ENCODE assay signal across 8 mouse cellular contexts in genomic region chr7:126648486-126648885, GRCm38 (mm10). TPM values are rescaled to one million over a fixed set of nuclear protein-coding genes. Genes with fewer than 3 reads are reported as not detected.
DNase-seq lines count a peak whose midpoint lies in the region; ATAC-seq and TF ChIP-seq lines count a peak whose summit lies in the region.

No protein-coding gene starts in this region.

- peaks cover 11% of the 10 kb centered on the region for H3K4me1 ChIP-seq in heart, adult 2 months (ENCODE audit: control insufficient read depth, insufficient read depth, low read length)
- peaks cover 12% of the 10 kb centered on the region for H3K4me1 ChIP-seq in embryonic facial prominence, embryonic 12.5 days
- H3K4me1 ChIP-seq in stomach, embryonic 16.5 days (ENCODE audit: control insufficient read depth, insufficient read depth, low read length), result peaks cover 9% of the 10 kb centered on the region; the same call in 1 of the 2 replicates

- no peak for TF ChIP-seq EP300 in heart, adult 2 months (IDR thresholded peaks at IDR 0.05; ENCODE audit: insufficient read depth, low read depth, low read length)

- H3K4me3 ChIP-seq in heart, adult 2 months, result peak overlapping the region; percentile 91; the same call in 1 of the 2 replicates
- peak overlapping the region; percentile 51; the same call in 1 of the 2 replicates for H3K4me3 ChIP-seq in embryonic facial prominence, embryonic 12.5 days
- H3K4me3 ChIP-seq in stomach, embryonic 16.5 days (replicated peaks; ENCODE audit: low read length), result no peak overlapping the region

- H3K9ac ChIP-seq in heart, adult 2 months (ENCODE audit: low read depth, low read length), result no peak overlapping the region
- H3K9ac ChIP-seq in embryonic facial prominence, embryonic 12.5 days, result no peak overlapping the region
- no peak overlapping the region for H3K9ac ChIP-seq in stomach, embryonic 16.5 days (ENCODE audit: low read length)

- TF ChIP-seq POLR2A in heart, adult 2 months (IDR thresholded peaks at IDR 0.05; ENCODE audit: insufficient read depth, low read depth, low read length), result no peak

- ATAC-seq in embryonic facial prominence, embryonic 12.5 days (ENCODE audit: insufficient number of reproducible peaks, insufficient read depth, low FRiP score, low TSS enrichment), result no peak
- ATAC-seq in stomach, embryonic 16.5 days (ENCODE audit: insufficient read depth, low FRiP score), result no peak

- DNase-seq in heart, adult 2 months, result no peak
- DNase-seq in heart, adult 18-20 months, result no peak
- peak; percentile 29 for DNase-seq in 3T3-L1 (ENCODE audit: low read depth, low spot score)
- DNase-seq in liver, result peak; percentile 29
- no peak for DNase-seq in spleen, adult 18-20 months
- DNase-seq in T-cell, adult 2 months (ENCODE audit: low spot score), result no peak

- no peaks in the 10 kb centered on the region for H3K9me3 ChIP-seq in embryonic facial prominence, embryonic 12.5 days
- H3K9me3 ChIP-seq in stomach, embryonic 16.5 days (replicated peaks; ENCODE audit: control insufficient read depth, low read length), result no peaks in the 10 kb centered on the region

- H3K27me3 ChIP-seq in heart, adult 2 months (ENCODE audit: control insufficient read depth, insufficient read depth, low read length), result no peaks in the 10 kb centered on the region
- no peaks in the 10 kb centered on the region for H3K27me3 ChIP-seq in embryonic facial prominence, embryonic 12.5 days
- no peaks in the 10 kb centered on the region for H3K27me3 ChIP-seq in stomach, embryonic 16.5 days (ENCODE audit: control insufficient read depth, insufficient read depth, low read length)

- no peaks in the 10 kb centered on the region for H3K79me2 ChIP-seq in heart, adult 2 months (replicated peaks; ENCODE audit: control insufficient read depth, insufficient read depth, low read length)

- peak overlapping the region; percentile 89 for H3K27ac ChIP-seq in heart, adult 2 months
- H3K27ac ChIP-seq in embryonic facial prominence, embryonic 12.5 days, result no peak overlapping the region
- no peak overlapping the region for H3K27ac ChIP-seq in stomach, embryonic 16.5 days (ENCODE audit: low read length)

- 66% methylated on average over 4 of the region's 4 CpGs for WGBS in heart, adult 2 months
- 78% methylated on average over 4 of the region's 4 CpGs for WGBS in embryonic facial prominence, embryonic 12.5 days
- 70% methylated on average over 4 of the region's 4 CpGs for WGBS in stomach, embryonic 16.5 days

- H3K4me2 ChIP-seq in embryonic facial prominence, embryonic 12.5 days (replicated peaks), result peak overlapping the region; percentile 80
- H3K4me2 ChIP-seq in stomach, embryonic 16.5 days (ENCODE audit: low read depth, low read length), result peak overlapping the region; percentile 71

- H3K36me3 ChIP-seq in heart, adult 2 months (ENCODE audit: control insufficient read depth, insufficient read depth, low read length), result no peaks in the 10 kb centered on the region; the same call in 1 of the 2 replicates
- no peaks in the 10 kb centered on the region for H3K36me3 ChIP-seq in embryonic facial prominence, embryonic 12.5 days
- no peaks in the 10 kb centered on the region for H3K36me3 ChIP-seq in stomach, embryonic 16.5 days (ENCODE audit: control insufficient read depth, insufficient read depth, low read length)

- intact Hi-C loops in heart, adult 2 months (cut with DNase I), result no loop called here

- TF ChIP-seq CTCF in heart, adult 2 months (IDR thresholded peaks at IDR 0.05), result peak; percentile 54

RNA-seq across cellular contexts. Expression of gene Sgf29, which starts 0.6 kb away (rescaled TPM):
- total RNA-seq in heart, adult 2 months (2021), result 10 to 100 TPM; 21.6 to 23.4 TPM
- 23.7 and 25.5 TPM in 2 replicates for polyA plus RNA-seq in heart, adult 2 months (2012; rRNA removed)
- 10 to 100 TPM; 24.8 to 26.5 TPM for total RNA-seq in heart, adult 18-20 months (2021)
- polyA plus RNA-seq in embryonic facial prominence, embryonic 12.5 days (2016; fragmentation: Nextera tagmentation; extraction: Ambion mirVana), result 43.6 and 48.2 TPM in 2 replicates
- polyA plus RNA-seq in stomach, embryonic 16.5 days (2015; fragmentation: Nextera tagmentation; extraction: Ambion mirVana), result 40.4 and 47.6 TPM in 2 replicates

RNA-seq across cellular contexts. Expression of gene Nupr1, which starts 17.8 kb away (rescaled TPM):
- total RNA-seq in heart, adult 2 months (2021), result 1 to 10 TPM; 4.8 to 6.5 TPM
- 10.5 and 13.9 TPM in 2 replicates for polyA plus RNA-seq in heart, adult 2 months (2012; rRNA removed)
- total RNA-seq in heart, adult 18-20 months (2021), result 1 to 10 TPM; 6.1 to 8.0 TPM
- polyA plus RNA-seq in embryonic facial prominence, embryonic 12.5 days (2016; fragmentation: Nextera tagmentation; extraction: Ambion mirVana), result 4.3 and 5.6 TPM in 2 replicates
- polyA plus RNA-seq in stomach, embryonic 16.5 days (2015; fragmentation: Nextera tagmentation; extraction: Ambion mirVana), result 133 and 141 TPM in 2 replicates

RNA-seq across cellular contexts. Expression of gene Sult1a1, which starts 27.7 kb away (rescaled TPM):
- total RNA-seq in heart, adult 2 months (2021), result 10 to 100 TPM; 34.1 to 34.3 TPM
- polyA plus RNA-seq in heart, adult 2 months (2012; rRNA removed), result 53.6 and 56.6 TPM in 2 replicates
- 10 to 100 TPM; 31.1 to 44.0 TPM for total RNA-seq in heart, adult 18-20 months (2021)
- polyA plus RNA-seq in embryonic facial prominence, embryonic 12.5 days (2016; fragmentation: Nextera tagmentation; extraction: Ambion mirVana), result 0.97 and 1.6 TPM in 2 replicates
- polyA plus RNA-seq in stomach, embryonic 16.5 days (2015; fragmentation: Nextera tagmentation; extraction: Ambion mirVana), result 11.9 and 13.0 TPM in 2 replicates

RNA-seq across cellular contexts. Expression of gene Bola2, which starts 46.7 kb away (rescaled TPM):
- 10 to 100 TPM; 49.7 to 63.7 TPM for total RNA-seq in heart, adult 2 months (2021)
- 25.9 and 29.1 TPM in 2 replicates for polyA plus RNA-seq in heart, adult 2 months (2012; rRNA removed)
- 10 to 100 TPM; 60.1 to 60.4 TPM for total RNA-seq in heart, adult 18-20 months (2021)
- 138 and 141 TPM in 2 replicates for polyA plus RNA-seq in embryonic facial prominence, embryonic 12.5 days (2016; fragmentation: Nextera tagmentation; extraction: Ambion mirVana)
- polyA plus RNA-seq in stomach, embryonic 16.5 days (2015; fragmentation: Nextera tagmentation; extraction: Ambion mirVana), result 93.0 and 107 TPM in 2 replicates

RNA-seq across cellular contexts. Expression of gene Slx1b, which starts 47.1 kb away (rescaled TPM):
- 1 to 10 TPM; 3.6 to 3.9 TPM for total RNA-seq in heart, adult 2 months (2021)
- polyA plus RNA-seq in heart, adult 2 months (2012; rRNA removed), result 7.8 and 10.3 TPM in 2 replicates
- total RNA-seq in heart, adult 18-20 months (2021), result 1 to 10 TPM; 3.7 to 4.1 TPM
- 13.4 and 13.5 TPM in 2 replicates for polyA plus RNA-seq in embryonic facial prominence, embryonic 12.5 days (2016; fragmentation: Nextera tagmentation; extraction: Ambion mirVana)
- 9.0 and 9.5 TPM in 2 replicates for polyA plus RNA-seq in stomach, embryonic 16.5 days (2015; fragmentation: Nextera tagmentation; extraction: Ambion mirVana)

Comparison
In these comparisons a context has a peak if more than half of its experiments do, and no peak if none do; other contexts are left out.
1. DNase-seq: peak in 3T3-L1 (single experiment) and liver (single experiment); none in heart, adult 2 months (0 of 2), heart, adult 18-20 months (0 of 2), spleen, adult 18-20 months (0 of 2) and T-cell, adult 2 months (single experiment).